Mouse (Mus musculus) kidney, adult 2 months (tissue): ENCODE data around the gene Psmg4. TPM values are rescaled to one million over a fixed set of nuclear protein-coding genes. Genes with fewer than 3 reads are reported as not detected.
A peak's percentile ranks its signal among the peaks of the same experiment; 100 is the strongest.

Experiments used
- DNase-seq: peaks from one replicate; pipeline ENCODE4 v3.0.0; 2021
- H3K27ac ChIP-seq: fragments of 200-500 bp; 2 replicates; pipeline ENCODE4 v1.5.1; 2012; ENCODE audit warnings: low read depth, low read length, control low read depth, inconsistent platforms; ENCODE audit not compliant: insufficient read depth
- H3K27me3 ChIP-seq: fragments of 200-500 bp; replicated peaks from 2 replicates; pipeline ENCODE4 v1.6.1; 2012; ENCODE audit warnings: mild to moderate bottlenecking, moderate library complexity, low read length, inconsistent platforms; ENCODE audit not compliant: control insufficient read depth, insufficient read depth
- H3K36me3 ChIP-seq: fragments of 200-500 bp; 2 replicates; pipeline ENCODE4 v1.6.1; 2012; ENCODE audit warnings: mild to moderate bottlenecking, moderate library complexity, low read length, inconsistent platforms; ENCODE audit not compliant: control insufficient read depth, insufficient read depth
- H3K4me1 ChIP-seq: fragments of 200-500 bp; 2 replicates; pipeline ENCODE4 v1.6.1; 2011; ENCODE audit warnings: low read length; ENCODE audit not compliant: control insufficient read depth, insufficient read depth
- H3K4me3 ChIP-seq: fragments of 200-500 bp; 2 replicates; pipeline ENCODE4 v1.5.1; 2011; ENCODE audit warnings: mild to moderate bottlenecking, low read depth, low read length, control low read depth; ENCODE audit not compliant: insufficient read depth
- CTCF ChIP-seq: fragments of 200-500 bp; conservative IDR thresholded peaks from 2 replicates; pipeline ENCODE4 v1.5.1; 2011; ENCODE audit warnings: low read depth, mild to moderate bottlenecking, control low read depth, low read length, moderate library complexity, mixed read lengths; ENCODE audit not compliant: insufficient read depth, insufficient read length
- POLR2A ChIP-seq: fragments of 200-500 bp; IDR thresholded peaks from one replicate; pipeline ENCODE4 v1.6.1; 2011; ENCODE audit warnings: low read depth, low read length, control low read depth
- WGBS: fragments of 180-500 bp; shearing (Covaris S2); methylation state at CpG from one replicate; pipeline ENCODE4 v1.1.7; 2018; 5-methylcytosine and 5-hydroxymethylcytosine counted together
- polyA plus RNA-seq: library from polyadenylated mRNA; depleted of rRNA; stranded (reverse); fragments of >200 nt; gene quantifications from 2 replicates; pipeline ENCODE4 v1.2.3, GENCODE M21; 2012

Psmg4 gene
- polyA plus RNA-seq, 1 experiment, result 88.7 TPM

GRCm38 (mm10) chr13:34154217-34154930 lies 8.4 kb upstream of the Psmg4 start:
- peak; percentile 91 for DNase-seq
- TF ChIP-seq POLR2A (no peak), CTCF (peak; percentile 83)
- 31% methylated on average over 13 of the region's 13 CpGs for WGBS
- peak overlapping the region; percentile 24 for H3K4me3 ChIP-seq
- peaks cover 13% of the 10 kb centered on the region for H3K4me1 ChIP-seq
- no peaks in the 10 kb centered on the region for H3K27me3 ChIP-seq
- 0 out of 2 replicates have a peak overlapping the region, but pooled peaks have one; percentile 16 for H3K27ac ChIP-seq
- H3K36me3 ChIP-seq, result no peaks in the 10 kb centered on the region

GRCm38 (mm10) chr13:34154931-34155272 lies 7.9 kb upstream of the Psmg4 start:
- TF ChIP-seq CTCF, result peak; percentile 60
- no peak for TF ChIP-seq POLR2A
- DNase-seq, result peak; percentile 83
- Histone ChIP-seq H3K4me3 (peak overlapping the region; percentile 24), H3K36me3 (no peaks in the 10 kb centered on the region), H3K27me3 (no peaks in the 10 kb centered on the region), H3K27ac (0 out of 2 replicates have a peak overlapping the region, but pooled peaks have one; percentile 16), H3K4me1 (peaks cover 13% of the 10 kb centered on the region)
- 14% methylated on average over 3 of the region's 3 CpGs for WGBS

GRCm38 (mm10) chr13:34156133-34156839 lies 6.5 kb upstream of the Psmg4 start:
- DNase-seq, result no peak
- Histone ChIP-seq H3K27ac (no peak overlapping the region), H3K36me3 (no peaks in the 10 kb centered on the region), H3K4me3 (no peak overlapping the region), H3K27me3 (no peaks in the 10 kb centered on the region), H3K4me1 (peaks cover 13% of the 10 kb centered on the region)
- TF ChIP-seq CTCF, result no peak
- TF ChIP-seq POLR2A, result no peak
- 69% methylated on average over 8 of the region's 8 CpGs for WGBS

GRCm38 (mm10) chr13:34156840-34157185 lies 6.0 kb upstream of the Psmg4 start:
- H3K27me3 ChIP-seq, result no peaks in the 10 kb centered on the region
- H3K4me1 ChIP-seq, result peaks cover 13% of the 10 kb centered on the region
- DNase-seq, result no peak
- 62% methylated on average over 2 of the region's 2 CpGs for WGBS
- no peak overlapping the region for H3K4me3 ChIP-seq
- TF ChIP-seq POLR2A (no peak), CTCF (no peak)
- H3K27ac ChIP-seq, result no peak overlapping the region
- H3K36me3 ChIP-seq, result no peaks in the 10 kb centered on the region

- Histone ChIP-seq H3K4me1 (peaks cover 12% of the 10 kb centered on the region), H3K36me3 (no peaks in the 10 kb centered on the region), H3K27ac (no peak overlapping the region), H3K4me3 (no peak overlapping the region), H3K27me3 (no peaks in the 10 kb centered on the region)
- WGBS, result 86% methylated on average over 3 of the region's 3 CpGs
- no peak for TF ChIP-seq POLR2A
- no peak for TF ChIP-seq CTCF
- no peak for DNase-seq
These were observed 5.1 kb upstream of the Psmg4 start for GRCm38 (mm10) chr13:34157596-34158157.

- Histone ChIP-seq H3K27me3 (no peaks in the 10 kb centered on the region), H3K4me1 (peaks cover 4% of the 10 kb centered on the region; the same call in 1 of the 2 replicates), H3K4me3 (no peak overlapping the region), H3K27ac (no peak overlapping the region), H3K36me3 (no peaks in the 10 kb centered on the region)
- WGBS, result 67% methylated on average over 1 of the region's 1 CpGs
- TF ChIP-seq CTCF (no peak), POLR2A (no peak)
- DNase-seq, result no peak
These were observed 2.8 kb upstream of the Psmg4 start for GRCm38 (mm10) chr13:34159926-34160325.

- TF ChIP-seq POLR2A (no peak), CTCF (no peak)
- Histone ChIP-seq H3K4me1 (peaks cover 4% of the 10 kb centered on the region; the same call in 1 of the 2 replicates), H3K27ac (no peak overlapping the region), H3K27me3 (no peaks in the 10 kb centered on the region), H3K4me3 (peak overlapping the region; percentile 93), H3K36me3 (no peaks in the 10 kb centered on the region)
- no peak for DNase-seq
- 26% methylated on average over 12 of the region's 12 CpGs for WGBS
These were observed 676 bp downstream of the Psmg4 start for GRCm38 (mm10) chr13:34163304-34163975.
